10 mouse cellular contexts compared by ENCODE assay signal in the genomic region with DNA sequence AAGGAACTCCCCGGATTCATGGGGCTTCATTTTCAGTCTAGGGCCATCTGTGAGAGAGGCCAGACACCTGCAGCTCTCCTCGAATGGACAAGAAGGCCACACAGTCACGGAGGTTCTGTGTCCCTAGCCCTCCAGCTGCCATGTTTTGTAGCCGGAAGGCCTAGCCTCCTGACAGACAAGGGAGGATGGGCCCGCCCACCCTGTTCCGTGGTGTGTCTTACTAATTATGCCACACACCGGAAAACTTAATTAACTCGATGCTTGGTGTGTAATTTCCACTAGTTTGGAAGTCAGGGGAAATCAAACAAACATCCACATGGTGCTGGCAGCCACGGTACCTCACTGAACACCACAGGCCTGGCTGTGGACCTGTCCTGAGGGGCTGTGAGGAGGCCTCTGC. TPM values are rescaled to one million over a fixed set of nuclear protein-coding genes. Genes with fewer than 3 reads are reported as not detected.
DNase-seq lines count a peak whose midpoint lies in the region; ATAC-seq and TF ChIP-seq lines count a peak whose summit lies in the region.
"Had no signal": no experiment of that assay in that cellular context is flagged by ENCODE, and none has a peak within 500 bp of the region (broad histone marks: within the 10 kb centered on the region; RNA-seq: fewer than 3 reads in every experiment).

No protein-coding gene starts in this region.

- H3K36me3 ChIP-seq in intestine, embryonic 14.5 days (ENCODE audit: control insufficient read depth, insufficient read depth, low read length) = no peaks in the 10 kb centered on the region
- no peaks in the 10 kb centered on the region for H3K36me3 ChIP-seq in intestine, embryonic 15.5 days
- no peaks in the 10 kb centered on the region for H3K36me3 ChIP-seq in embryonic facial prominence, embryonic 15.5 days
- no peaks in the 10 kb centered on the region for H3K36me3 ChIP-seq in hindbrain, postnatal 0 days (ENCODE audit: insufficient read depth, low read length)
- H3K36me3 ChIP-seq in neural tube, embryonic 15.5 days = no peaks in the 10 kb centered on the region
- H3K36me3 ChIP-seq: liver, embryonic 15.5 days had no signal

- ATAC-seq in intestine, embryonic 14.5 days (replicated peaks; ENCODE audit: low FRiP score, low TSS enrichment, low read depth) = no peak
- ATAC-seq in intestine, embryonic 15.5 days = no peak
- ATAC-seq in embryonic facial prominence, embryonic 15.5 days (ENCODE audit: insufficient number of reproducible peaks, low FRiP score, low TSS enrichment, low read depth) = no peak
- no peak for ATAC-seq in hindbrain, postnatal 0 days
- ATAC-seq in neural tube, embryonic 15.5 days (ENCODE audit: low FRiP score) = no peak

- H3K27me3 ChIP-seq in intestine, embryonic 14.5 days (replicated peaks; ENCODE audit: control insufficient read depth, insufficient read depth, low read length) = no peaks in the 10 kb centered on the region
- H3K27me3 ChIP-seq in intestine, embryonic 15.5 days (replicated peaks) = no peaks in the 10 kb centered on the region
- no peaks in the 10 kb centered on the region for H3K27me3 ChIP-seq in embryonic facial prominence, embryonic 15.5 days
- no peaks in the 10 kb centered on the region for H3K27me3 ChIP-seq in hindbrain, postnatal 0 days (ENCODE audit: insufficient read depth, low read length)
- no peaks in the 10 kb centered on the region for H3K27me3 ChIP-seq in neural tube, embryonic 15.5 days (replicated peaks)

- DNase-seq in intestine, embryonic 14.5 days (ENCODE audit: low spot score) = no peak
- DNase-seq in hindbrain, postnatal 0 days (ENCODE audit: low spot score) = no peak
- no peak for DNase-seq in testis, postnatal 10 days (ENCODE audit: low spot score)
- no peak for DNase-seq in right cerebral cortex, adult 18-20 months
- no peak for DNase-seq in left cerebral cortex, postnatal 10 days (ENCODE audit: extremely low spot score in 1 of 2, low spot score in 2 of 2)
- DNase-seq: heart, postnatal 14 days had no signal

- intact Hi-C loops in left cerebral cortex, postnatal 10 days (cut with DNase I) = no loop called here

- TF ChIP-seq CTCF in hindbrain, postnatal 0 days (IDR thresholded peaks at IDR 0.05; ENCODE audit: low read depth) = no peak

- H3K4me1 ChIP-seq in intestine, embryonic 14.5 days (replicated peaks; ENCODE audit: control insufficient read depth, insufficient read depth, low read length) = peaks cover 48% of the 10 kb centered on the region
- peaks cover 45% of the 10 kb centered on the region for H3K4me1 ChIP-seq in intestine, embryonic 15.5 days (replicated peaks)
- peaks cover 60% of the 10 kb centered on the region for H3K4me1 ChIP-seq in embryonic facial prominence, embryonic 15.5 days
- H3K4me1 ChIP-seq in hindbrain, postnatal 0 days (ENCODE audit: insufficient read depth, low read length) = peaks cover 35% of the 10 kb centered on the region
- peaks cover 87% of the 10 kb centered on the region for H3K4me1 ChIP-seq in neural tube, embryonic 15.5 days

- no peak overlapping the region for H3K4me2 ChIP-seq in intestine, embryonic 14.5 days (ENCODE audit: low read length)
- H3K4me2 ChIP-seq in intestine, embryonic 15.5 days (replicated peaks) = no peak overlapping the region
- H3K4me2 ChIP-seq in embryonic facial prominence, embryonic 15.5 days (replicated peaks) = no peak overlapping the region
- H3K4me2 ChIP-seq in hindbrain, postnatal 0 days (ENCODE audit: low read depth, low read length) = no peak overlapping the region
- H3K4me2 ChIP-seq in neural tube, embryonic 15.5 days = no peak overlapping the region
- H3K4me2 ChIP-seq: liver, embryonic 15.5 days had no signal

- 77% methylated on average over 9 of the region's 9 CpGs for WGBS in intestine, embryonic 14.5 days
- WGBS in intestine, embryonic 15.5 days = 68% methylated on average over 9 of the region's 9 CpGs
- WGBS in embryonic facial prominence, embryonic 15.5 days = 38% methylated on average over 9 of the region's 9 CpGs
- 33% methylated on average over 9 of the region's 9 CpGs for WGBS in hindbrain, postnatal 0 days
- WGBS in neural tube, embryonic 15.5 days = 31% methylated on average over 9 of the region's 9 CpGs

- H3K4me3 ChIP-seq in intestine, embryonic 14.5 days (ENCODE audit: low read depth, low read length) = no peak overlapping the region
- H3K4me3 ChIP-seq in intestine, embryonic 15.5 days (replicated peaks) = no peak overlapping the region
- H3K4me3 ChIP-seq in embryonic facial prominence, embryonic 15.5 days (replicated peaks) = no peak overlapping the region
- no peak overlapping the region for H3K4me3 ChIP-seq in hindbrain, postnatal 0 days (ENCODE audit: low read length)
- H3K4me3 ChIP-seq in neural tube, embryonic 15.5 days (replicated peaks) = no peak overlapping the region
- H3K4me3 ChIP-seq: liver, embryonic 15.5 days had no signal

- H3K9me3 ChIP-seq in intestine, embryonic 14.5 days (ENCODE audit: control insufficient read depth, low read length) = peaks cover 4% of the 10 kb centered on the region; the same call in 1 of the 2 replicates
- no peaks in the 10 kb centered on the region for H3K9me3 ChIP-seq in intestine, embryonic 15.5 days
- H3K9me3 ChIP-seq in embryonic facial prominence, embryonic 15.5 days (replicated peaks) = no peaks in the 10 kb centered on the region
- H3K9me3 ChIP-seq in hindbrain, postnatal 0 days (ENCODE audit: low read length) = no peaks in the 10 kb centered on the region
- no peaks in the 10 kb centered on the region for H3K9me3 ChIP-seq in neural tube, embryonic 15.5 days (replicated peaks)
- H3K9me3 ChIP-seq: liver, embryonic 15.5 days had no signal

- H3K9ac ChIP-seq in intestine, embryonic 14.5 days (ENCODE audit: low read length) = no peak overlapping the region
- no peak overlapping the region for H3K9ac ChIP-seq in intestine, embryonic 15.5 days
- no peak overlapping the region for H3K9ac ChIP-seq in embryonic facial prominence, embryonic 15.5 days
- H3K9ac ChIP-seq in hindbrain, postnatal 0 days (replicated peaks; ENCODE audit: low read length) = no peak overlapping the region
- H3K9ac ChIP-seq in neural tube, embryonic 15.5 days (replicated peaks) = no peak overlapping the region
- H3K9ac ChIP-seq: liver, embryonic 15.5 days had no signal

- H3K27ac ChIP-seq in intestine, embryonic 14.5 days (ENCODE audit: low read depth) = peak overlapping the region; percentile 51; the same call in 1 of the 2 replicates
- H3K27ac ChIP-seq in intestine, embryonic 15.5 days = no peak overlapping the region
- H3K27ac ChIP-seq in embryonic facial prominence, embryonic 15.5 days (replicated peaks) = peak overlapping the region; percentile 55
- peak overlapping the region; percentile 46; the same call in 1 of the 2 replicates for H3K27ac ChIP-seq in hindbrain, postnatal 0 days
- H3K27ac ChIP-seq in neural tube, embryonic 15.5 days (replicated peaks) = peak overlapping the region; percentile 90
- H3K27ac ChIP-seq: liver, embryonic 15.5 days had no signal

RNA-seq across cellular contexts. Expression of a gene that starts 55.4 kb away (rescaled TPM):
- 0.99 and 1.1 TPM in 2 replicates for polyA plus RNA-seq in intestine, embryonic 14.5 days (2014; fragmentation: Nextera tagmentation; extraction: Ambion mirVana)
- 0.63 and 0.72 TPM in 2 replicates for polyA plus RNA-seq in intestine, embryonic 15.5 days (2015; fragmentation: Nextera tagmentation; extraction: Ambion mirVana)
- polyA plus RNA-seq in embryonic facial prominence, embryonic 15.5 days (2015; fragmentation: Nextera tagmentation; extraction: Ambion mirVana) = 1.8 and 3.2 TPM in 2 replicates
- total RNA-seq in hindbrain, postnatal 0 days (2014; rRNA removed) = 1.3 and 4.6 TPM in 2 replicates
- 0.54 TPM in 1 of 2 replicates, not detected in the other for polyA plus RNA-seq in hindbrain, postnatal 0 days (2015; fragmentation: Nextera tagmentation; extraction: Ambion mirVana)
- polyA plus RNA-seq in neural tube, embryonic 15.5 days (2015; fragmentation: Nextera tagmentation; extraction: Ambion mirVana) = 0.31 and 0.83 TPM in 2 replicates
- 1 to 10 TPM; 3.1 to 4.8 TPM for total RNA-seq in left cerebral cortex, postnatal 10 days (2021)
- polyA plus RNA-seq: liver, embryonic 15.5 days had no signal
